Mouse (Mus musculus) limb, embryonic 12.5 days (tissue): Measurements from ENCODE around the gene Gucy2g. TPM values are rescaled to one million over a fixed set of nuclear protein-coding genes. Genes with fewer than 3 reads are reported as not detected.
"Not testable (repeated sequence)": the region's sequence is repeated elsewhere in the genome, so short reads cannot be mapped to it uniquely, and the experiment has no call there.

ENCODE experiments used
- ATAC-seq: fragments of 200-750 bp; cut with Nextera tagmentation; 2 replicates; pipeline ENCODE4 v1.8.0; 2017; ENCODE audit warnings: low read depth, moderate TSS enrichment; ENCODE audit not compliant: insufficient number of reproducible peaks, insufficient read depth, low FRiP score, low TSS enrichment
- H3K27ac ChIP-seq: fragments of 300-500 bp; sonication (generic); 2 replicates; pipeline ENCODE4 v1.5.1; 2016; ENCODE audit warnings: mild to moderate bottlenecking, moderate library complexity
- H3K27me3 ChIP-seq: fragments of 300-500 bp; sonication (generic); 2 replicates; pipeline ENCODE4 v1.6.1; 2016; ENCODE audit warnings: mild to moderate bottlenecking, moderate library complexity
- H3K36me3 ChIP-seq: fragments of 300-500 bp; sonication (generic); 2 replicates; pipeline ENCODE4 v1.6.1; 2016; ENCODE audit warnings: mild to moderate bottlenecking, moderate library complexity
- H3K4me1 ChIP-seq: fragments of 300-500 bp; sonication (generic); replicated peaks from 2 replicates; pipeline ENCODE4 v1.6.1; 2016
- H3K4me2 ChIP-seq: fragments of 300-500 bp; sonication (generic); 2 replicates; pipeline ENCODE4 v1.6.1; 2016; ENCODE audit warnings: mild to moderate bottlenecking, moderate library complexity
- H3K4me3 ChIP-seq: fragments of 300-500 bp; sonication (generic); replicated peaks from 2 replicates; pipeline ENCODE4 v1.5.1; 2016; ENCODE audit warnings: mild to moderate bottlenecking
- H3K9ac ChIP-seq: fragments of 300-500 bp; sonication (generic); replicated peaks from 2 replicates; pipeline ENCODE4 v1.6.1; 2016; ENCODE audit warnings: mild to moderate bottlenecking, moderate library complexity
- H3K9me3 ChIP-seq: fragments of 300-500 bp; sonication (generic); 2 replicates; pipeline ENCODE4 v1.6.1; 2016; ENCODE audit warnings: mild to moderate bottlenecking, moderate library complexity
- WGBS: fragments of 180-500 bp; shearing (Covaris S2); methylation state at CpG from one replicate; pipeline ENCODE4 v1.1.7; 2016; 5-methylcytosine and 5-hydroxymethylcytosine counted together
- microRNA-seq: library from miRNA; unstranded; fragments of <30 nt; microRNA quantifications from one replicate; pipeline ENCODE4, GENCODE M21; 2017
- polyA plus RNA-seq: library from polyadenylated mRNA; unstranded; fragments of >200 nt; fragmentation: Nextera tagmentation; extraction: Ambion mirVana; gene quantifications from 2 replicates; pipeline ENCODE4 v1.2.1, GENCODE M21; 2016

The Gucy2g gene
- polyA plus RNA-seq, 1 experiment from 2014 or later: not detected

- Histone ChIP-seq H3K4me1 (no peaks in the 10 kb centered on the region), H3K4me3 (no peak overlapping the region), H3K9ac (no peak overlapping the region), H3K27me3 (no peaks in the 10 kb centered on the region), H3K4me2 (no peak overlapping the region), H3K36me3 (no peaks in the 10 kb centered on the region), H3K27ac (no peak overlapping the region), H3K9me3 (no peaks in the 10 kb centered on the region)
- no peak for ATAC-seq
- WGBS: 74% methylated on average over 6 of the region's 6 CpGs
These were observed 81.2 kb downstream of the Gucy2g start for GRCm38 (mm10) chr19:55159826-55160225.

- H3K4me1 ChIP-seq: no peaks in the 10 kb centered on the region
- no peak for ATAC-seq
- H3K27me3 ChIP-seq: no peaks in the 10 kb centered on the region
- H3K4me2 ChIP-seq: no peak overlapping the region
- H3K9me3 ChIP-seq: no peaks in the 10 kb centered on the region
- 78% methylated on average over 8 of the region's 8 CpGs for WGBS
- no peaks in the 10 kb centered on the region for H3K36me3 ChIP-seq
- H3K9ac ChIP-seq: no peak overlapping the region
- H3K4me3 ChIP-seq: no peak overlapping the region
- H3K27ac ChIP-seq: no peak overlapping the region
These were observed 82.4 kb downstream of the Gucy2g start for GRCm38 (mm10) chr19:55158606-55159005.

- Histone ChIP-seq H3K4me1 (no peaks in the 10 kb centered on the region), H3K4me3 (no peak overlapping the region), H3K9ac (no peak overlapping the region), H3K36me3 (no peaks in the 10 kb centered on the region), H3K27me3 (no peaks in the 10 kb centered on the region), H3K9me3 (no peaks in the 10 kb centered on the region), H3K27ac (no peak overlapping the region), H3K4me2 (no peak overlapping the region)
- ATAC-seq: no peak
- WGBS: 85% methylated on average over 7 of the region's 7 CpGs
These were observed 84.0 kb downstream of the Gucy2g start for GRCm38 (mm10) chr19:55157029-55157428.

- WGBS: 91% methylated on average over 6 of the region's 6 CpGs
- no peak for ATAC-seq
- Histone ChIP-seq H3K36me3 (no peaks in the 10 kb centered on the region), H3K27me3 (no peaks in the 10 kb centered on the region), H3K4me1 (no peaks in the 10 kb centered on the region), H3K4me2 (no peak overlapping the region), H3K9me3 (no peaks in the 10 kb centered on the region), H3K9ac (no peak overlapping the region), H3K27ac (no peak overlapping the region), H3K4me3 (no peak overlapping the region)
These were observed 88.1 kb downstream of the Gucy2g start for GRCm38 (mm10) chr19:55152983-55153382.

GRCm38 (mm10) chr19:55152274-55152673, 88.8 kb downstream of the Gucy2g start:
- not testable (repeated sequence) for ATAC-seq, H3K4me1 ChIP-seq, H3K9ac ChIP-seq, H3K36me3 ChIP-seq, H3K4me2 ChIP-seq, H3K9me3 ChIP-seq, H3K4me3 ChIP-seq, H3K27me3 ChIP-seq, H3K27ac ChIP-seq
- WGBS: 81% methylated on average over 6 of the region's 6 CpGs

GRCm38 (mm10) chr19:55149646-55150045, 91.4 kb downstream of the Gucy2g start:
- Histone ChIP-seq H3K9ac (no peak overlapping the region), H3K36me3 (no peaks in the 10 kb centered on the region), H3K9me3 (no peaks in the 10 kb centered on the region), H3K4me3 (no peak overlapping the region), H3K27ac (no peak overlapping the region), H3K4me1 (no peaks in the 10 kb centered on the region), H3K4me2 (no peak overlapping the region), H3K27me3 (no peaks in the 10 kb centered on the region)
- 34% methylated on average over 6 of the region's 6 CpGs for WGBS
- no peak; the same call in 1 of the 2 replicates for ATAC-seq

GRCm38 (mm10) chr19:55148109-55148508, 92.9 kb downstream of the Gucy2g start:
- Histone ChIP-seq H3K9me3 (no peaks in the 10 kb centered on the region), H3K4me3 (no peak overlapping the region), H3K4me2 (no peak overlapping the region), H3K4me1 (peaks cover 5% of the 10 kb centered on the region; the same call in 1 of the 2 replicates), H3K27ac (no peak overlapping the region), H3K9ac (no peak overlapping the region), H3K36me3 (no peaks in the 10 kb centered on the region), H3K27me3 (no peaks in the 10 kb centered on the region)
- WGBS: 79% methylated on average over 6 of the region's 6 CpGs
- no peak for ATAC-seq

Small RNA genes within 50 kb of the gene (microRNA-seq; reads per million reads assigned to microRNA genes)
- gene Mir6715: not detected

Other genes with a start within 250 kb of the Gucy2g start
- gene Gpam, start 114.0 kb downstream of the Gucy2g start, polyA plus RNA-seq: 18.2 and 20.4 TPM in 2 replicates
- not detected in 2 replicates for gene Tectb, start 60.5 kb downstream of the Gucy2g start, polyA plus RNA-seq
- gene Acsl5, start 10.7 kb upstream of the Gucy2g start, polyA plus RNA-seq: 18.9 and 21.2 TPM in 2 replicates
- 96.6 and 98.9 TPM in 2 replicates for gene Zdhhc6, start 74.8 kb upstream of the Gucy2g start, polyA plus RNA-seq
- 31.2 and 33.4 TPM in 2 replicates for gene Vti1a, start 75.1 kb upstream of the Gucy2g start, polyA plus RNA-seq